In the genomic region with DNA sequence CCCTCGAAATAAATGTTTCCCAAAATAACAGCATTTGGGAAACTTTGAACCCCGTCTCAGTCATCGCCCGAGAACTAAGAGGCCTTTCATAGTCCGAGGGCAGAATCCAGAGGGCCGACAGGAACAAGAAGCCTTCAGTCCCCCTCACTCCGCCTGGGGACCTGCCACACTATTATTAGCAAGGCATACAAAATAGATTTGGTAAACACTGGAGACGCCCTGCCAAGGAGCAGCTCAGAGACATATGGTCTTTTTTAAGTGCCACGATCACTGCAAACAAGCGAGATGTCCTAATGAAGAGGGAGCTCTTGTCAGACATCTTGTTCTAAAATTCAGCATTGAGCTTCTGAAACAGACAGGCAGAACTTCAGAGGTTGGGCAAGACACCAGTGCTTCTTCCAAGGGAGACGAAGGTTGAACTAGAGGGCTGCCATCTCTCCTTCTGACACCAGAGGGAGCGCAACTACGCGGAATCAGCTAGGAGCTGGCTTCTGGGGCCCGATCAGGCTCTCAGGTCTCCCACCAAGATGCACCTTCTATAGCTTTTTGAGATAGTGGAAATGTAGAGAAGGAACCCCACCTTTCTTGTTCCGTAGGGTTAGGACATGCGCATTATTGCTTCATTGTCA, we compare ENCODE assay signal across 8 mouse cellular contexts.
DNase-seq lines count a peak whose midpoint lies in the region; ATAC-seq and TF ChIP-seq lines count a peak whose summit lies in the region.

No protein-coding gene starts in this region.

- no peak overlapping the region for H3K9ac ChIP-seq in lung, embryonic 16.5 days (ENCODE audit: low read length)

- no peaks in the 10 kb centered on the region for H3K9me3 ChIP-seq in lung, embryonic 16.5 days (ENCODE audit: control insufficient read depth, low read length)

- H3K4me2 ChIP-seq in lung, embryonic 16.5 days (ENCODE audit: low read depth, low read length), result no peak overlapping the region

- no peaks in the 10 kb centered on the region for H3K4me1 ChIP-seq in lung, embryonic 16.5 days (replicated peaks; ENCODE audit: control insufficient read depth, insufficient read depth, low read length)

- no peak overlapping the region for H3ac ChIP-seq in C2C12 (ENCODE audit: control insufficient read depth, insufficient read length, low read depth)

- DNase-seq in adrenal gland, adult 2 months, result peak; percentile 47
- peak; percentile 73 for DNase-seq in embryo, embryonic 9.5 days (ENCODE audit: extremely low spot score)
- peak; percentile 49 to 86 for DNase-seq in kidney, postnatal 36 days
- DNase-seq in right cerebral cortex, adult 2 months (ENCODE audit: low spot score in 2 of 2), result peak; percentile 90 to 92

- H3K4me3 ChIP-seq in C2C12 (ENCODE audit: insufficient read depth, poor library complexity, severe bottlenecking), result no peak overlapping the region
- no peak overlapping the region for H3K4me3 ChIP-seq in lung, embryonic 16.5 days (ENCODE audit: low read length)

- 29% methylated on average over 17 of the region's 17 CpGs for WGBS in lung, embryonic 16.5 days

- peak; percentile 69 for ATAC-seq in granulocyte monocyte progenitor cell, adult 5-6 weeks (replicated peaks; ENCODE audit: poor library complexity, severe bottlenecking)
- ATAC-seq in lung, embryonic 16.5 days (ENCODE audit: low read depth), result peak; percentile 72
- ATAC-seq in inflammation-experienced regulatory T-cells, adult 6 months, result no peak

- H3K27me3 ChIP-seq in C2C12 (ENCODE audit: control insufficient read depth, insufficient read depth, insufficient read length), result no peaks in the 10 kb centered on the region
- no peaks in the 10 kb centered on the region for H3K27me3 ChIP-seq in lung, embryonic 16.5 days (ENCODE audit: control insufficient read depth, insufficient read depth, low read depth, low read length)

- H3K79me2 ChIP-seq in C2C12 (ENCODE audit: control insufficient read depth, insufficient read depth), result no peaks in the 10 kb centered on the region

- H3K36me3 ChIP-seq in C2C12 (ENCODE audit: control insufficient read depth, insufficient read depth), result no peaks in the 10 kb centered on the region
- H3K36me3 ChIP-seq in lung, embryonic 16.5 days (ENCODE audit: control insufficient read depth, insufficient read depth, low read length), result no peaks in the 10 kb centered on the region

- no peaks in the 10 kb centered on the region for H3K79me3 ChIP-seq in C2C12 (ENCODE audit: low read depth)

- peak; percentile 43 for TF ChIP-seq CTCF in C2C12 (IDR thresholded peaks at IDR 0.05; ENCODE audit: control insufficient read depth, insufficient read depth, insufficient read length)

- H3K27ac ChIP-seq in lung, embryonic 16.5 days (ENCODE audit: low read length), result no peak overlapping the region

TF ChIP-seq in C2C12, 6 proteins besides CTCF, POLR2A, EP300 and RAD21:
- TF ChIP-seq FOSL1 (IDR thresholded peaks at IDR 0.05; ENCODE audit: insufficient read depth, low read length, poor library complexity, severe bottlenecking), result no peak
